Mouse (Mus musculus) embryo, embryonic 11 days (tissue): ENCODE results near the gene Gm20812.
"Not testable (repeated sequence)": the region's sequence is repeated elsewhere in the genome, so short reads cannot be mapped to it uniquely, and the experiment has no call there.

Experiments used
- DNase-seq: peaks from one replicate; pipeline ENCODE4 v3.0.0-alpha.2; 2015

Gm20812 gene

GRCm38 (mm10) chrY:12381681-12382080 lies at the start of gene Gm20812:
Gm20812 (plus strand) TSS chrY:12381981.
- not testable (repeated sequence) for DNase-seq
